Mouse (Mus musculus): ENCODE results near the gene Tor2a. TPM values are rescaled to one million over a fixed set of nuclear protein-coding genes. Genes with fewer than 3 reads are reported as not detected.

Gene Tor2a
- polyA plus RNA-seq, 1 experiment from 2014 or later = 24.7 TPM

DNA sequence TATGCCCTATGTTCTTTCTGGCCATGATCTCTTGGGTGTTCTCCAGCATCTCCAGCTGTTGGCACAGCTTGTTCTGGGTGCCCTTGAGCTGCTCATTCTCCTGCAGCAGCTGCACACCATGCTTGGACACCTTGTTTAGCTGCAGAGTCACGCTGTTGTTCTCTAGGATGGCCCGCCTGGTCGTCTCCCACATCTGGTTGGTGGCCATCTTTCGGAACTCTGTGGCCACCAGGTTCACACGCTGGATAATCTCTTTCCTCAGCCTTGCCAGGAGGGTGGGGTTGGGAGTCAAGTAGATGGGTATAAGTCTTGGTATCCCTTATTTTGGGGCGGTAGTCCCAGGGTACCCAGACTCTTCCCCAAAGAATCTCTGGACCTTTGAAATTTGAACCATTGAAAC, 22.7 kb downstream of the Tor2a start:
- H3K9ac ChIP-seq = no peak overlapping the region
- no peak overlapping the region for H3K4me2 ChIP-seq
- H3K9me3 ChIP-seq (replicated peaks) = no peaks in the 10 kb centered on the region
- no peak overlapping the region for H3K27ac ChIP-seq (replicated peaks)
- no peak overlapping the region for H3K4me3 ChIP-seq (replicated peaks)
- no peak for ATAC-seq (ENCODE audit: insufficient read depth)
- peaks cover 18% of the 10 kb centered on the region for H3K4me1 ChIP-seq (replicated peaks)
- no peaks in the 10 kb centered on the region for H3K36me3 ChIP-seq (replicated peaks)
- 66% methylated on average over 6 of the region's 6 CpGs for WGBS (ENCODE audit: insufficient replicate concordance)
- peaks cover under 1% of the 10 kb centered on the region; the same call in 1 of the 2 replicates for H3K27me3 ChIP-seq

DNA sequence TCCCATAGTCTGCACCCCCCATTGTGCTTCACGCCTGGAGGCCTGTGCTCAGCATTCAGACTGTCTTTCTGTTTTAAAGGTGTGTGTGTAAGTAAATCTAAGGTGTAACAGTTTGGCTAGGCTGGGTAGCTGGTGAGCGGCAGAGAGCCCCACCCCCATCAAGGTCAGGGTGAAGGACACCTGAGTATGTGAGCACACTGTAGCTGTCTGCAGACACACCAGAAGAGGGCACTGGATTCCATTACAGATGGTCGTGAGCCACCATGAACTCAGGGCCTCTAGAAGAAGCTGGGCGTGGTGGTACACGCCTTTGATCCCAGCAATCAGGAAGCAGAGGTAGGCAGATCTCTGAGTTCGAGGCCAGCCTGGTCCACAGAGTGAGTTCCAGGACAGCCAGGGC, 24.7 kb downstream of the Tor2a start:
- Histone ChIP-seq H3K4me3 (replicated peaks) (no peak overlapping the region), H3K36me3 (replicated peaks) (no peaks in the 10 kb centered on the region), H3K27me3 (no peaks in the 10 kb centered on the region), H3K9me3 (replicated peaks) (no peaks in the 10 kb centered on the region), H3K27ac (replicated peaks) (no peak overlapping the region), H3K4me1 (replicated peaks) (no peaks in the 10 kb centered on the region; the same call in 1 of the 2 replicates), H3K9ac (no peak overlapping the region), H3K4me2 (no peak overlapping the region)
- ATAC-seq (ENCODE audit: insufficient read depth) = no peak
- 49% methylated on average over 6 of the region's 6 CpGs for WGBS (ENCODE audit: insufficient replicate concordance)

DNA sequence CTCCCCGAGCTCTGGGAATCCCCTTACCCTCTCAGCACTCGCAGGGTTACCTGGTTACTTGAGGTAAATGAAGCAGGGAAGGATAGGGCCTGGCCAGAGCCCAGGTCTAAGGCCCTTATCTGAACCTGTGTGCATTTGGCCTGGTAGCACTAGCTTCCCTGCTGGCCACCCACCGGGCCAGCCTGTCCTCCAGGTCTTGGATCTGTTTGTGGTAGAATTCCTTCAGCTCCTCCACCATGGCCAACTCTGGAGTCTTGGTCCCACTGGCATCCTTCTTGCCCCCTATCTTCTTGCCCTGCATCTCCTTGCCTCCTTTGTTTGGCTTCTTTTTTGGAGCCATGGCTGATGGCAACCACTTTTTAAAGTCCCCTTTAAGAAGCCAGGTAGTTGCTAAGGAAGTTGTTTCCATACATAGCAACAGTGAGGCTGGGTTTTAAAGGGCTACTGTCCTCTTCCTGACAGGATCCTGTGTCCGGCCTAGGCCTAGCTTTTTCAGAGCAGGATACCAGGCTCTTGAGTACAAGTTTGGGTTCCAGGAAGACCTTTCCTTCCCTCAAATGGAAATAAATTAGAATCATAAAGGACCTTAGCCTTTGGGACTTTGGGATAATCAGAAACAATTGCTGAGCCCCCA, 27.1 kb downstream of the Tor2a start, which contains the start of gene Cfap157:
Gene Cfap157, minus strand, starts transcription at position 381 of the 634 bp plus-strand sequence.
- Histone ChIP-seq H3K4me3 (replicated peaks) (no peak within 1 kb of the TSS), H3K27ac (replicated peaks) (no peak within 1 kb of the TSS), H3K4me1 (replicated peaks) (no peaks in the 10 kb centered on the region; the same call in 1 of the 2 replicates), H3K9ac (no peak within 1 kb of the TSS), H3K4me2 (no peak within 1 kb of the TSS), H3K9me3 (replicated peaks) (no peaks in the 10 kb centered on the region), H3K27me3 (no peaks in the 10 kb centered on the region), H3K36me3 (replicated peaks) (no peaks in the 10 kb centered on the region)
- WGBS (ENCODE audit: insufficient replicate concordance) = 53% methylated on average over 4 of the region's 4 CpGs
- ATAC-seq (ENCODE audit: insufficient read depth) = no peak

- H3K9ac ChIP-seq = no peak overlapping the region
- H3K4me2 ChIP-seq = no peak overlapping the region
- no peak overlapping the region for H3K4me3 ChIP-seq (replicated peaks)
- H3K4me1 ChIP-seq (replicated peaks) = no peaks in the 10 kb centered on the region
- no peak for ATAC-seq (ENCODE audit: insufficient read depth)
- WGBS (ENCODE audit: insufficient replicate concordance) = 49% methylated on average over 6 of the region's 6 CpGs
- H3K36me3 ChIP-seq (replicated peaks) = no peaks in the 10 kb centered on the region
- H3K27ac ChIP-seq (replicated peaks) = no peak overlapping the region
- no peaks in the 10 kb centered on the region for H3K9me3 ChIP-seq (replicated peaks)
- H3K27me3 ChIP-seq = no peaks in the 10 kb centered on the region
Observed at GRCm38 (mm10) chr2:32787176-32787575, 30.1 kb downstream of the Tor2a start.

GRCm38 (mm10) chr2:32788581-32788980, 31.5 kb downstream of the Tor2a start:
- Histone ChIP-seq H3K27me3 (no peaks in the 10 kb centered on the region), H3K4me3 (replicated peaks) (no peak overlapping the region), H3K9ac (no peak overlapping the region), H3K27ac (replicated peaks) (no peak overlapping the region), H3K36me3 (replicated peaks) (no peaks in the 10 kb centered on the region), H3K9me3 (replicated peaks) (no peaks in the 10 kb centered on the region), H3K4me1 (replicated peaks) (no peaks in the 10 kb centered on the region), H3K4me2 (no peak overlapping the region)
- no peak for ATAC-seq (ENCODE audit: insufficient read depth)
- 53% methylated on average over 2 of the region's 2 CpGs for WGBS (ENCODE audit: insufficient replicate concordance)

DNA sequence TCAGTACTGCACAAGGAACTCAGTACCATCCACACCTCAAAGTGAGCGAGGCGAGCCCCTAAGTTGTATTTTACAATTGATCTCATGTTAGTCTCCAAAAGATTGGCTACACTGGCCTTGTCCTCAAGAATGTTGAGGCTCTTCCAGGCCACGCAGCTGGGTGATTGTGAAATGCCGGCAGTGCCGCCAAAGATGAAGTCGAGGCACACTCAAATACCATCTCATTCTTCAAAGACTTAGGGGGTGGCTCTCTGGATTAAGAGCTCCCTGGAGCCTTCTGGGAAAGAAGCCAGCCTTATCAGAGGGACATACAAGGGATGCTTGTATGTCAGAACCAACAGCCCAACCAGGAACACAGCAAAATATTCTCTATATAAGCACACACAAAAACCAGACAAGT, 34.3 kb downstream of the Tor2a start:
- 71% methylated on average over 6 of the region's 6 CpGs for WGBS (ENCODE audit: insufficient replicate concordance)
- H3K4me2 ChIP-seq = no peak overlapping the region
- ATAC-seq (ENCODE audit: insufficient read depth) = no peak

GRCm38 (mm10) chr2:32795748-32796418, 38.8 kb downstream of the Tor2a start:
- Histone ChIP-seq H3K27ac (replicated peaks) (no peak overlapping the region), H3K27me3 (no peaks in the 10 kb centered on the region), H3K4me2 (no peak overlapping the region), H3K4me1 (replicated peaks) (no peaks in the 10 kb centered on the region), H3K36me3 (replicated peaks) (peaks cover 7% of the 10 kb centered on the region), H3K9me3 (replicated peaks) (no peaks in the 10 kb centered on the region), H3K9ac (no peak overlapping the region), H3K4me3 (replicated peaks) (no peak overlapping the region)
- no peak for ATAC-seq (ENCODE audit: insufficient read depth)
- 80% methylated on average over 13 of the region's 13 CpGs for WGBS (ENCODE audit: insufficient replicate concordance)

More for the DNA sequence above, 34.3 kb downstream of the Tor2a start:
- Histone ChIP-seq H3K4me1 (replicated peaks) (no peaks in the 10 kb centered on the region), H3K36me3 (replicated peaks) (no peaks in the 10 kb centered on the region), H3K9ac (no peak overlapping the region), H3K27ac (replicated peaks) (no peak overlapping the region), H3K9me3 (replicated peaks) (no peaks in the 10 kb centered on the region), H3K27me3 (no peaks in the 10 kb centered on the region), H3K4me3 (replicated peaks) (no peak overlapping the region)

- H3K4me3 ChIP-seq (replicated peaks) = no peak overlapping the region
- no peaks in the 10 kb centered on the region for H3K27me3 ChIP-seq
- H3K4me1 ChIP-seq (replicated peaks) = no peaks in the 10 kb centered on the region
- H3K4me2 ChIP-seq = no peak overlapping the region
- peaks cover 7% of the 10 kb centered on the region for H3K36me3 ChIP-seq (replicated peaks)
- H3K9ac ChIP-seq = no peak overlapping the region
- 59% methylated on average over 10 of the region's 10 CpGs for WGBS (ENCODE audit: insufficient replicate concordance)
- no peaks in the 10 kb centered on the region for H3K9me3 ChIP-seq (replicated peaks)
- ATAC-seq (ENCODE audit: insufficient read depth) = no peak
- H3K27ac ChIP-seq (replicated peaks) = no peak overlapping the region
Observed at GRCm38 (mm10) chr2:32798251-32798962, 41.4 kb downstream of the Tor2a start.

DNA sequence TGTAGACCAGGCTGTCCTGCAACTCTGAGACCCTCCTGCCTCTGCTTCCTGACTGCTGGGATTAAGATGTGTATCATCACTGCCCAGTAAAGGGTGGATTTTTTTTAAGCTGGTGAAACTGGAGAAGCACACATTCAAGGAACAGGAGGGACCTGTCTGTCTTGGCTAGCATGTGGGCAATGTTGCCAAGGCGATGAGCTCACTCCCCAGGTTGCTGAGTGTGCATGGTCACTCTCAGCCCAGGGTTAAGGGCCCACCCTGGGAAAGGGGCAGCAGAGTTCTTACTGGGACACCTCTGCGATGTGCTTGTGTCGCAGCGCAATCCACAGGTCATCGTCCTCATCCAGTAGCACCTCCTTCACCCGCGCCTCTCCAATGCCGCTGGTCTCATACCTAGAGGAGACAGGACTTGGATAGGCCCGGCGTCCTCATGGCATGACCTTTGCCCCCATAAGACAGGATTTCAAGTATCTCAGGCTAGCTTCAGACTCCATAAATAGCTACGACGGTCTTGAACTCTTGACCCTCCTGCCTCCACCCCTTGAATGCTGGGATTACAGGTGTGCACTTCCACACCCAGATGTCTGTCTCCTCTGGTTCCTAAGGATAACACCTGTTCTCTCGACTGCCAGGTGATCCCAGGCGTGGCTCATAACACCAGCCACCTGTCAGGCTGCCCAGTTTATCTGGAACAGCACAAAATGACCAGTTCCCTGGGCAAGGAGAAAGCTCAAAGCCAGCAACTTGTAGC, 52.0 kb downstream of the Tor2a start:
- Histone ChIP-seq H3K36me3 (replicated peaks) (no peaks in the 10 kb centered on the region), H3K4me2 (no peak overlapping the region), H3K4me3 (replicated peaks) (no peak overlapping the region), H3K4me1 (replicated peaks) (0 out of 2 replicates have a peak, but pooled peaks cover 5% of the 10 kb centered on the region), H3K9ac (no peak overlapping the region), H3K9me3 (replicated peaks) (no peaks in the 10 kb centered on the region), H3K27ac (replicated peaks) (no peak overlapping the region), H3K27me3 (no peaks in the 10 kb centered on the region)
- ATAC-seq (ENCODE audit: insufficient read depth) = no peak
- WGBS (ENCODE audit: insufficient replicate concordance) = 80% methylated on average over 14 of the region's 14 CpGs

Measured in liver, embryonic 15.5 days (tissue).